Mouse (Mus musculus): ENCODE results near the gene Prdm4.

Gene Prdm4

GRCm38 (mm10) chr10:85871698-85872478 lies 45.1 kb downstream of the Prdm4 start:
- peak; percentile 94 to 95 for DNase-seq

GRCm38 (mm10) chr10:85846105-85846862 lies 70.7 kb downstream of the Prdm4 start:
- DNase-seq: no peak
